Mouse (Mus musculus) embryonic facial prominence, embryonic 13.5 days (tissue): Measurements from ENCODE around the gene Hpn. TPM values are rescaled to one million over a fixed set of nuclear protein-coding genes. Genes with fewer than 3 reads are reported as not detected.

ENCODE experiments used
- ATAC-seq: fragments of 200-750 bp; cut with Nextera tagmentation; 2 replicates; pipeline ENCODE4 v1.8.0; 2017; ENCODE audit warnings: low read depth; ENCODE audit not compliant: insufficient number of reproducible peaks, insufficient read depth, low FRiP score, low TSS enrichment
- H3K27ac ChIP-seq: fragments of 300-500 bp; sonication (generic); 2 replicates; pipeline ENCODE4 v1.5.1; 2015; ENCODE audit warnings: moderate library complexity, mild to moderate bottlenecking, inconsistent platforms
- H3K27me3 ChIP-seq: fragments of 300-500 bp; sonication (generic); 2 replicates; pipeline ENCODE4 v1.6.1; 2015; ENCODE audit warnings: mild to moderate bottlenecking, inconsistent platforms
- H3K36me3 ChIP-seq: fragments of 300-500 bp; sonication (generic); 2 replicates; pipeline ENCODE4 v1.6.1; 2015; ENCODE audit warnings: mild to moderate bottlenecking, inconsistent platforms
- H3K4me1 ChIP-seq: fragments of 300-500 bp; sonication (generic); 2 replicates; pipeline ENCODE4 v1.6.1; 2015; ENCODE audit warnings: inconsistent platforms
- H3K4me2 ChIP-seq: fragments of 300-500 bp; sonication (generic); 2 replicates; pipeline ENCODE4 v1.6.1; 2015; ENCODE audit warnings: moderate library complexity, mild to moderate bottlenecking, inconsistent platforms
- H3K4me3 ChIP-seq: fragments of 300-500 bp; sonication (generic); 2 replicates; pipeline ENCODE4 v1.5.1; 2015; ENCODE audit warnings: mild to moderate bottlenecking, inconsistent platforms
- H3K9ac ChIP-seq: fragments of 300-500 bp; sonication (generic); 2 replicates; pipeline ENCODE4 v1.6.1; 2015; ENCODE audit warnings: mild to moderate bottlenecking, inconsistent platforms
- H3K9me3 ChIP-seq: fragments of 300-500 bp; sonication (generic); 2 replicates; pipeline ENCODE4 v1.6.1; 2016; ENCODE audit warnings: inconsistent platforms
- WGBS: fragments of 180-500 bp; shearing (Covaris S2); methylation state at CpG from one replicate; pipeline ENCODE4 v1.1.7; 2015; ENCODE audit warnings: mixed read lengths; 5-methylcytosine and 5-hydroxymethylcytosine counted together
- polyA plus RNA-seq: library from polyadenylated mRNA; unstranded; fragments of >200 nt; fragmentation: Nextera tagmentation; extraction: Ambion mirVana; gene quantifications from 2 replicates; pipeline ENCODE4 v1.2.1, GENCODE M21; 2015

Hpn gene
- polyA plus RNA-seq, 1 experiment from 2014 or later, result 5.6 TPM

DNA sequence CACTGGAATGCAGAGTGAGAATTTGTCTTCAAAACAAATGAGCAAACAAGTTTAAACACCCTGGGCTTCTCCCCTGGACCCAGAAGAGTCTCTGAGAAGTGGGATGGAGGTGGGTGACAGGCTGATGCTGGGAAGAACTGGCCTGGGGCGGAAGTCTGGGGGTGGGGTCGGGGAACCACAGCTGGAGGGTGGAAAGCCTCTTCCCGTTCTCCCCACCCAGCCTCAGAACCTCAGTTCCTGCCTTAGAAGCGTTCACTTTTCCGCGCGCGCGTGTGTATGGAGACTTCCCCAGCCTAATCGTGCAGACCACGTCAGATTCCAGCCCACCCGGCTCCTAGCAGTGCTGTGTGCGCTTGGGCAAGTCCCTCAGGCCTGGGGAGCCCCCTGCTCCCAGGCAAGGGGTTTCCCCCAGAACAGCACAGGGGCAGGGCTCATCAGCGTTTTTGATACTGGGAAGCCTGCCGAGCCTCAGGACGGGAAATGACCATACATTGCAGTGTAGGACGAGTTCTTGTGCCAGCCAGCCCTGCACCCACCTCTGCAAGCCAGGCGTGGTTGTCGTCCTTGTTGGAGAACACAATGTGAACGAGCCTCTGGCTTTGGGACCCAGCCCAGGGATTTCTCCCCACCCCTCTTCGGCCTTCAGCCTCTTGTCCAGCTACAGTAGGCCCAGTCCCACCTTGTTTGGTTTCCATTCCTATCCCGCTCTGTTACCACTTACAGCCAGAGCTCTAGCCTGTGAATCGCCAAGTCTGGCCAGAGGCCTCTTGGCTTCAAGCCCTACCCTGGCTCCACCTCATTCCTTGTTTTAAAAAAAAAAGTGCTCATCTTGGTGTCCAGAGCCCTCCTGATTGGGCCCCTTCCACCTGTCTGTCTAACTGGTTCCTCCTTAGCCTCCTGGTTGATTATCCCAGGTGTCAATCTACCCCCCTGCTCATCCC lies 36.5 kb upstream of the Hpn start:
- 16% methylated on average over 23 of the region's 23 CpGs for WGBS
- peaks cover 38% of the 10 kb centered on the region for H3K4me1 ChIP-seq

GRCm38 (mm10) chr7:31150566-31151300 lies 35.6 kb upstream of the Hpn start:
- peak; percentile 82 for ATAC-seq
- Histone ChIP-seq H3K36me3 (peaks cover 19% of the 10 kb centered on the region), H3K27ac (peak overlapping the region; percentile 96), H3K4me2 (peak overlapping the region; percentile 83), H3K27me3 (no peaks in the 10 kb centered on the region), H3K4me1 (peaks cover 35% of the 10 kb centered on the region), H3K9me3 (no peaks in the 10 kb centered on the region), H3K4me3 (peak overlapping the region; percentile 87), H3K9ac (peak overlapping the region; percentile 97)
- under 1% methylated on average over 63 of the region's 63 CpGs for WGBS

More for the DNA sequence above, 36.5 kb upstream of the Hpn start:
- H3K9ac ChIP-seq, result peak overlapping the region; percentile 97
- H3K36me3 ChIP-seq, result peaks cover 11% of the 10 kb centered on the region
- H3K4me3 ChIP-seq, result peak overlapping the region; percentile 87
- peak; percentile 43; the same call in 1 of the 2 replicates for ATAC-seq
- H3K27me3 ChIP-seq, result no peaks in the 10 kb centered on the region
- H3K9me3 ChIP-seq, result no peaks in the 10 kb centered on the region
- H3K4me2 ChIP-seq, result peak overlapping the region; percentile 83
- peak overlapping the region; percentile 96 for H3K27ac ChIP-seq

DNA sequence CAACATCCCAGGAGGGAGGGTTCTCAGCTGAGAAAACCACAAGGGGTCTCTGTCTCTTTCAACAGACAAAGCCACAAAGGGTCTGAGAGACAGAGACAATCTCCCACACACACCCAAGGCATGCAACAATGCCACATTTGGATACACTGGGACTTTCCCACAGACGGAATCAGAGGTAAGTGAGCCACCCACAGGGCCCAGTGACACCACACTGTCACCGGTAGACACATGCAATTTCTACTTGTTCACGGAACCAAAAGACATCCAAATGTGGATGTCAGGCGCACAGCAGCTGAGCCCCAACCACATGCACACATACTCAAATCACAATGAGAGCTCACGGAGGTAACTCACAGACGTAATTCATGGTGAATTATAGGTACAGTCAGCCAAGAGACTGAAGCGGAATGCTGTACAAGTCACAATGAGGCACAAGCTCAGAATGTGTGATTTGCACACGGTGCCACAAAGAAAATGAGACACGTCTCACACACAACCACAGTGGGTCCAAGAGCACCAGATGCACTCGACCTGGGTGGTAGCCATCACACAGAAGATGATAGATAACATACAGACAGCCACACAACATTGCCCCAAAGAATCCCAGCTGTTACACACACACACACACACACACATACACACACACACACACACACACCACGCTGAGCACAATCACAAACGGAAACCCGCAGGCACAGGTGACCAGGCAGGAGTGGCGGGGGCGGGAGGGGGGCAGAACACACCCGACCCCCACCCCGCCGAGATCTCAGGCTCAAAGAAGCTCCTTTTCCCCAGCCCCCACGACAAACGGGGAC lies 34.9 kb upstream of the Hpn start:
- Histone ChIP-seq H3K4me2 (peak overlapping the region; percentile 83), H3K4me1 (peaks cover 33% of the 10 kb centered on the region), H3K9me3 (no peaks in the 10 kb centered on the region), H3K9ac (peak overlapping the region; percentile 97), H3K36me3 (peaks cover 21% of the 10 kb centered on the region), H3K27me3 (no peaks in the 10 kb centered on the region), H3K4me3 (peak overlapping the region; percentile 87), H3K27ac (peak overlapping the region; percentile 96)
- ATAC-seq, result no peak
- 1% methylated on average over 20 of the region's 20 CpGs for WGBS

GRCm38 (mm10) chr7:31149271-31149670 lies 34.2 kb upstream of the Hpn start:
- ATAC-seq, result no peak
- Histone ChIP-seq H3K9me3 (no peaks in the 10 kb centered on the region), H3K4me1 (peaks cover 33% of the 10 kb centered on the region), H3K27ac (peak overlapping the region; percentile 96), H3K27me3 (no peaks in the 10 kb centered on the region), H3K4me2 (peak overlapping the region; percentile 83), H3K4me3 (peak overlapping the region; percentile 87), H3K9ac (peak overlapping the region; percentile 97), H3K36me3 (peaks cover 21% of the 10 kb centered on the region)
- WGBS, result 34% methylated on average over 9 of the region's 9 CpGs

DNA sequence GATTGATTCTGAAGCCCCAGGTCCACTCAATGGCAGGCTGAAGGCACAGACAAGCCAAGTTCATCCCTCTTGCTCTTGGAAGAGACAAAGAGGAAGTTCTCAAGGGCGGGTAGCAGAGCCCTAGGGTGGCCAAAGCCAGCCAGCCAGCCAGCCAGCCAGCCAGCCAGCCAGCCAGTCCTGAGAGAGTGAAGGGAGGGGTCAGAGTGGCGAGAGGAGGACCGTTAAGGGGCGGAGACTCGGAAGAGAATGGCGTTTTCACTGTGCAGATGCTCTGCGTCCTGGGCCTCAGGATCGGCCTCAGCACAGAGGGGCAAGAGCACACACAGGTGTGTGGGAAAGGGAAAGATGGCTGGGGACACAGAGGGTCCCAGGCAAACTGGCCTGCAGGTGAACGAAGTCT lies 33.7 kb upstream of the Hpn start:
- WGBS, result 6% methylated on average over 9 of the region's 9 CpGs
- no peak for ATAC-seq
- H3K9me3 ChIP-seq, result no peaks in the 10 kb centered on the region
- peak overlapping the region; percentile 87 for H3K4me3 ChIP-seq
- H3K36me3 ChIP-seq, result peaks cover 21% of the 10 kb centered on the region
- peak overlapping the region; percentile 97 for H3K9ac ChIP-seq
- H3K27me3 ChIP-seq, result no peaks in the 10 kb centered on the region
- H3K4me2 ChIP-seq, result peak overlapping the region; percentile 83
- H3K27ac ChIP-seq, result peak overlapping the region; percentile 96
- H3K4me1 ChIP-seq, result peaks cover 33% of the 10 kb centered on the region

GRCm38 (mm10) chr7:31148086-31148485 lies 33.0 kb upstream of the Hpn start:
- Histone ChIP-seq H3K27ac (peak overlapping the region; percentile 96), H3K9ac (peak overlapping the region; percentile 97), H3K4me2 (peak overlapping the region; percentile 83), H3K4me1 (peaks cover 33% of the 10 kb centered on the region), H3K4me3 (peak overlapping the region; percentile 87), H3K9me3 (no peaks in the 10 kb centered on the region), H3K36me3 (peaks cover 26% of the 10 kb centered on the region), H3K27me3 (no peaks in the 10 kb centered on the region)
- 49% methylated on average over 3 of the region's 3 CpGs for WGBS
- ATAC-seq, result no peak

DNA sequence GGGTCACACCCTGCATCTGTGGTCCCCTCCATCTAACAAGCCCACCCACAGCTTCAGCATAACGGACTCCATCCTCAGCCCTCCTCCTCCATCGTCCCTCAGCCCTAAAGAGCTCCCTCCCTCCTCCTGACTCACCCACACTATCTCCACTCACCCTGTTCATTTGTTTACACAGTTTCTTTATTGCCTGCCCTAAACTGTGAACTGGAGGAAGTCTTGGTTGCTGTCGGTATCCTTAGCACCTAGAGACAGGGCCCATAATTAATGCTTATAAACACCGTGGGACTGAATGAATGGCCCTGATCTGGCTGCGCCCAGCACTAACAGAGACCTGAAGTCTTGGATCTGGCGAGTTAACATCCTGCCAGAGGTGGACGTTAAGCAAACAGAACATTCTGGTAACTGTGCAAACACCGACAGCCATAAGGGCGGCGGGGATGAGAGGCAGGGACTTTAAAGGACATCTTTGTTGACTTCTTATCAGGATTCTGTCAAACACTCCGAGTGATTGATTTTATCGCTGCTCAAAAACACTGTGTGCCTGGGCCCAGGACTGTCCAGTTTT lies 30.6 kb upstream of the Hpn start:
- H3K4me2 ChIP-seq, result no peak overlapping the region
- ATAC-seq, result no peak
- H3K36me3 ChIP-seq, result peaks cover 50% of the 10 kb centered on the region

GRCm38 (mm10) chr7:31144886-31145285 lies 29.8 kb upstream of the Hpn start:
- Histone ChIP-seq H3K27me3 (no peaks in the 10 kb centered on the region), H3K9me3 (no peaks in the 10 kb centered on the region), H3K4me2 (no peak overlapping the region), H3K4me1 (peaks cover 26% of the 10 kb centered on the region), H3K9ac (no peak overlapping the region), H3K4me3 (no peak overlapping the region), H3K36me3 (peaks cover 58% of the 10 kb centered on the region), H3K27ac (no peak overlapping the region)
- 97% methylated on average over 16 of the region's 16 CpGs for WGBS
- no peak for ATAC-seq

More for the DNA sequence above, 30.6 kb upstream of the Hpn start:
- 89% methylated on average over 12 of the region's 12 CpGs for WGBS
- H3K9ac ChIP-seq, result no peak overlapping the region
- no peaks in the 10 kb centered on the region for H3K9me3 ChIP-seq
- H3K4me3 ChIP-seq, result no peak overlapping the region
- peaks cover 26% of the 10 kb centered on the region for H3K4me1 ChIP-seq
- no peak overlapping the region for H3K27ac ChIP-seq
- no peaks in the 10 kb centered on the region for H3K27me3 ChIP-seq

GRCm38 (mm10) chr7:31140941-31141340 lies 25.9 kb upstream of the Hpn start:
- no peak overlapping the region for H3K9ac ChIP-seq
- no peaks in the 10 kb centered on the region for H3K27me3 ChIP-seq
- ATAC-seq, result no peak
- WGBS, result 96% methylated on average over 10 of the region's 10 CpGs
- no peak overlapping the region for H3K4me3 ChIP-seq
- no peak overlapping the region for H3K4me2 ChIP-seq
- H3K4me1 ChIP-seq, result no peaks in the 10 kb centered on the region
- H3K36me3 ChIP-seq, result peaks cover 81% of the 10 kb centered on the region
- H3K9me3 ChIP-seq, result no peaks in the 10 kb centered on the region
- no peak overlapping the region for H3K27ac ChIP-seq

DNA sequence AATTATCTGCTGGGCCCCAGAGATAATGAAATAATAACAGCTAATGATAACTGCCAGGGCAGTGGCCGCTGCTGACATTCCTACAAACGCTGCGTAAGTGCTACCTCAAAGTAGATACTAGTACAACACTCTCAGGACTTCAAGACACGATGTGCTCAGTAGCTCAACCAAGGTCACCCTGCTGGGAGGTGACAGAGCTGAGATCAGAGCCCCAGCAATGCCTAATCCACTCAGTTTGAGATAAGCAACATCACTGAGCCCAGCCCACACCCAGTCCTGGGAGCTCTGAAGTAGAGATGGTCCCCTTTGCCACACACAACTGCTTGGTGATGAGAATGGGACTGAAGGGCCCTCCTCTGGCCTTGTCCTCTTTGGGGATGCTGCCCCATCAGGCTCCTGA lies 25.2 kb upstream of the Hpn start:
- H3K9me3 ChIP-seq, result no peaks in the 10 kb centered on the region
- no peak overlapping the region for H3K4me3 ChIP-seq
- no peak overlapping the region for H3K4me2 ChIP-seq
- H3K36me3 ChIP-seq, result peaks cover 84% of the 10 kb centered on the region
- no peak overlapping the region for H3K9ac ChIP-seq
- no peak overlapping the region for H3K27ac ChIP-seq
- WGBS, result 84% methylated on average over 4 of the region's 4 CpGs
- H3K27me3 ChIP-seq, result no peaks in the 10 kb centered on the region
- no peaks in the 10 kb centered on the region for H3K4me1 ChIP-seq
- ATAC-seq, result no peak

DNA sequence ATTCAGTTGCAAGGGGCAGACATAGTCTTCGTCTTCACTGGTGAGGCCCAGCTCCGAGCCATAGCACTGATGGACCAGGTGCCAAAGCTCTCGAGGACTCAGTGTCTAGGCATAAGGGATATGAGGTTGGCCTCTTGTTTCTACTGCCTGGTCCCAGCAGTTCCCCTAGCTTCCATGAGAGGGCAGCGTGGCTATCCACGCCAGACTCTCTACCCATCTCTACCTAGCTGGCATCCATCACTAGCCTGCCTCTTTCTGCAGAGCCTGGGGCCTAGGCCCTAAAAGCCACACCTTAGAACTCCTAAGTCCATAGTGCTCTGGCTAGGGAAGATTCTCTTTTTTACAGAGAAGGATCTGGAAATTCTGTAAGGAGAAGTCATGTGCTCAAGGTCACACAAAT lies 24.7 kb upstream of the Hpn start:
- no peaks in the 10 kb centered on the region for H3K9me3 ChIP-seq
- no peaks in the 10 kb centered on the region for H3K4me1 ChIP-seq
- H3K36me3 ChIP-seq, result peaks cover 89% of the 10 kb centered on the region
- 64% methylated on average over 5 of the region's 5 CpGs for WGBS
- H3K4me3 ChIP-seq, result no peak overlapping the region
- no peak overlapping the region for H3K27ac ChIP-seq
- no peak overlapping the region for H3K4me2 ChIP-seq
- H3K27me3 ChIP-seq, result no peaks in the 10 kb centered on the region
- no peak for ATAC-seq
- H3K9ac ChIP-seq, result no peak overlapping the region
